Mouse (Mus musculus) neural tube, embryonic 12.5 days (tissue): ENCODE measurements around the gene Smg1. TPM values are rescaled to one million over a fixed set of nuclear protein-coding genes. Genes with fewer than 3 reads are reported as not detected.

Experiments used
- ATAC-seq: fragments of 200-750 bp; cut with Nextera tagmentation; 2 replicates; pipeline ENCODE4 v1.8.0; 2017; ENCODE audit warnings: low read depth, mild to moderate bottlenecking, moderate TSS enrichment, moderate library complexity; ENCODE audit not compliant: low FRiP score
- H3K27ac ChIP-seq: fragments of 300-500 bp; sonication (generic); 2 replicates; pipeline ENCODE4 v1.5.1; 2016
- H3K27me3 ChIP-seq: fragments of 300-500 bp; sonication (generic); replicated peaks from 2 replicates; pipeline ENCODE4 v1.6.1; 2016; ENCODE audit warnings: mild to moderate bottlenecking
- H3K36me3 ChIP-seq: fragments of 300-500 bp; sonication (generic); 2 replicates; pipeline ENCODE4 v1.6.1; 2016; ENCODE audit warnings: mild to moderate bottlenecking
- H3K4me1 ChIP-seq: fragments of 300-500 bp; sonication (generic); 2 replicates; pipeline ENCODE4 v1.6.1; 2016
- H3K4me2 ChIP-seq: fragments of 300-500 bp; sonication (generic); replicated peaks from 2 replicates; pipeline ENCODE4 v1.6.1; 2016; ENCODE audit warnings: mild to moderate bottlenecking
- H3K4me3 ChIP-seq: fragments of 300-500 bp; sonication (generic); 2 replicates; pipeline ENCODE4 v1.5.1; 2016
- H3K9ac ChIP-seq: fragments of 300-500 bp; sonication (generic); 2 replicates; pipeline ENCODE4 v1.6.1; 2016; ENCODE audit warnings: mild to moderate bottlenecking
- H3K9me3 ChIP-seq: fragments of 300-500 bp; sonication (generic); 2 replicates; pipeline ENCODE4 v1.6.1; 2016; ENCODE audit warnings: mild to moderate bottlenecking
- WGBS: fragments of 180-500 bp; shearing (Covaris S2); methylation state at CpG from one replicate; pipeline ENCODE4 v1.1.7; 2016; 5-methylcytosine and 5-hydroxymethylcytosine counted together
- polyA plus RNA-seq: library from polyadenylated mRNA; unstranded; fragments of >200 nt; fragmentation: Nextera tagmentation; extraction: Ambion mirVana; gene quantifications from 2 replicates; pipeline ENCODE4 v1.2.1, GENCODE M21; 2016

Smg1 gene
- polyA plus RNA-seq, 1 experiment from 2014 or later = 18.8 TPM

- ATAC-seq = no peak
- no peaks in the 10 kb centered on the region for H3K9me3 ChIP-seq
- H3K27ac ChIP-seq = no peak overlapping the region
- H3K4me3 ChIP-seq = no peak overlapping the region
- no peaks in the 10 kb centered on the region for H3K4me1 ChIP-seq
- no peak overlapping the region for H3K9ac ChIP-seq
- WGBS = 90% methylated on average over 7 of the region's 7 CpGs
- H3K36me3 ChIP-seq = no peaks in the 10 kb centered on the region
- H3K27me3 ChIP-seq = no peaks in the 10 kb centered on the region
- H3K4me2 ChIP-seq = no peak overlapping the region
Measured at GRCm38 (mm10) chr7:118259676-118260305, 16.3 kb upstream of the Smg1 start.

- ATAC-seq = no peak
- Histone ChIP-seq H3K4me2 (no peak overlapping the region), H3K4me1 (peaks cover 7% of the 10 kb centered on the region; the same call in 1 of the 2 replicates), H3K27me3 (no peaks in the 10 kb centered on the region), H3K4me3 (no peak overlapping the region), H3K9ac (no peak overlapping the region), H3K27ac (no peak overlapping the region), H3K9me3 (no peaks in the 10 kb centered on the region), H3K36me3 (no peaks in the 10 kb centered on the region)
Measured at GRCm38 (mm10) chr7:118258451-118258850, 15.0 kb upstream of the Smg1 start.

GRCm38 (mm10) chr7:118256740-118257139 lies 13.3 kb upstream of the Smg1 start:
- H3K9me3 ChIP-seq = no peaks in the 10 kb centered on the region
- H3K27me3 ChIP-seq = no peaks in the 10 kb centered on the region
- H3K36me3 ChIP-seq = no peaks in the 10 kb centered on the region
- no peak overlapping the region for H3K4me2 ChIP-seq
- peaks cover 7% of the 10 kb centered on the region; the same call in 1 of the 2 replicates for H3K4me1 ChIP-seq
- H3K9ac ChIP-seq = no peak overlapping the region
- no peak overlapping the region for H3K4me3 ChIP-seq
- ATAC-seq = no peak
- 86% methylated on average over 6 of the region's 6 CpGs for WGBS
- H3K27ac ChIP-seq = no peak overlapping the region

GRCm38 (mm10) chr7:118254460-118254859 lies 11.0 kb upstream of the Smg1 start:
- no peak overlapping the region for H3K4me2 ChIP-seq
- ATAC-seq = no peak
- H3K36me3 ChIP-seq = no peaks in the 10 kb centered on the region
- H3K4me1 ChIP-seq = peaks cover 7% of the 10 kb centered on the region; the same call in 1 of the 2 replicates
- H3K27ac ChIP-seq = no peak overlapping the region
- no peaks in the 10 kb centered on the region for H3K27me3 ChIP-seq
- no peak overlapping the region for H3K9ac ChIP-seq
- no peaks in the 10 kb centered on the region for H3K9me3 ChIP-seq
- H3K4me3 ChIP-seq = no peak overlapping the region
- 39% methylated on average over 8 of the region's 8 CpGs for WGBS

- Histone ChIP-seq H3K4me3 (no peak overlapping the region), H3K9ac (no peak overlapping the region), H3K27me3 (no peaks in the 10 kb centered on the region), H3K4me1 (peaks cover 7% of the 10 kb centered on the region; the same call in 1 of the 2 replicates), H3K27ac (no peak overlapping the region), H3K9me3 (no peaks in the 10 kb centered on the region), H3K36me3 (no peaks in the 10 kb centered on the region), H3K4me2 (no peak overlapping the region)
- 55% methylated on average over 4 of the region's 4 CpGs for WGBS
- no peak for ATAC-seq
Measured at GRCm38 (mm10) chr7:118254015-118254414, 10.5 kb upstream of the Smg1 start.

GRCm38 (mm10) chr7:118252979-118253378 lies 9.5 kb upstream of the Smg1 start:
- Histone ChIP-seq H3K4me3 (no peak overlapping the region), H3K9me3 (no peaks in the 10 kb centered on the region), H3K9ac (no peak overlapping the region), H3K4me1 (peaks cover 7% of the 10 kb centered on the region; the same call in 1 of the 2 replicates), H3K4me2 (no peak overlapping the region), H3K36me3 (no peaks in the 10 kb centered on the region), H3K27ac (no peak overlapping the region), H3K27me3 (no peaks in the 10 kb centered on the region)
- WGBS = 74% methylated on average over 3 of the region's 3 CpGs
- ATAC-seq = no peak

- H3K9ac ChIP-seq = no peak overlapping the region
- H3K4me2 ChIP-seq = no peak overlapping the region
- H3K4me1 ChIP-seq = peaks cover 7% of the 10 kb centered on the region; the same call in 1 of the 2 replicates
- H3K9me3 ChIP-seq = no peaks in the 10 kb centered on the region
- H3K4me3 ChIP-seq = no peak overlapping the region
- no peak overlapping the region for H3K27ac ChIP-seq
- ATAC-seq = no peak
- H3K36me3 ChIP-seq = no peaks in the 10 kb centered on the region
- 28% methylated on average over 4 of the region's 4 CpGs for WGBS
- H3K27me3 ChIP-seq = no peaks in the 10 kb centered on the region
Measured at GRCm38 (mm10) chr7:118252349-118252748, 8.9 kb upstream of the Smg1 start.

- H3K27me3 ChIP-seq = no peaks in the 10 kb centered on the region
- no peak for ATAC-seq
- peaks cover 7% of the 10 kb centered on the region; the same call in 1 of the 2 replicates for H3K4me1 ChIP-seq
- H3K36me3 ChIP-seq = no peaks in the 10 kb centered on the region
- no peak overlapping the region for H3K4me3 ChIP-seq
- H3K27ac ChIP-seq = no peak overlapping the region
- WGBS = 94% methylated on average over 2 of the region's 2 CpGs
- H3K9me3 ChIP-seq = no peaks in the 10 kb centered on the region
- no peak overlapping the region for H3K4me2 ChIP-seq
- H3K9ac ChIP-seq = no peak overlapping the region
Measured at GRCm38 (mm10) chr7:118251392-118252170, 8.1 kb upstream of the Smg1 start.

- no peaks in the 10 kb centered on the region for H3K36me3 ChIP-seq
- no peaks in the 10 kb centered on the region for H3K9me3 ChIP-seq
- no peaks in the 10 kb centered on the region for H3K27me3 ChIP-seq
- no peak for ATAC-seq
- no peak overlapping the region for H3K9ac ChIP-seq
- H3K4me2 ChIP-seq = no peak overlapping the region
- H3K4me1 ChIP-seq = peaks cover 7% of the 10 kb centered on the region; the same call in 1 of the 2 replicates
- H3K4me3 ChIP-seq = no peak overlapping the region
- no peak overlapping the region for H3K27ac ChIP-seq
- WGBS = 78% methylated on average over 4 of the region's 4 CpGs
Measured at GRCm38 (mm10) chr7:118250482-118251160, 7.2 kb upstream of the Smg1 start.

GRCm38 (mm10) chr7:118249563-118249962 lies 6.1 kb upstream of the Smg1 start:
- H3K9me3 ChIP-seq = no peaks in the 10 kb centered on the region
- no peak overlapping the region for H3K4me3 ChIP-seq
- 86% methylated on average over 2 of the region's 2 CpGs for WGBS
- H3K27me3 ChIP-seq = no peaks in the 10 kb centered on the region
- H3K4me1 ChIP-seq = peaks cover 6% of the 10 kb centered on the region; the same call in 1 of the 2 replicates
- no peak overlapping the region for H3K27ac ChIP-seq
- H3K9ac ChIP-seq = no peak overlapping the region
- no peak overlapping the region for H3K4me2 ChIP-seq
- no peaks in the 10 kb centered on the region for H3K36me3 ChIP-seq
- ATAC-seq = no peak

- WGBS = 88% methylated on average over 8 of the region's 8 CpGs
- H3K36me3 ChIP-seq = no peaks in the 10 kb centered on the region
Measured at GRCm38 (mm10) chr7:118248069-118248468, 4.6 kb upstream of the Smg1 start.

GRCm38 (mm10) chr7:118245260-118245659 lies 1.8 kb upstream of the Smg1 start:
- 98% methylated on average over 3 of the region's 3 CpGs for WGBS
- H3K4me2 ChIP-seq = no peak overlapping the region
- H3K27ac ChIP-seq = no peak overlapping the region
- H3K4me1 ChIP-seq = peaks cover 14% of the 10 kb centered on the region
- ATAC-seq = no peak
- no peak overlapping the region for H3K4me3 ChIP-seq
- H3K9ac ChIP-seq = no peak overlapping the region
- no peaks in the 10 kb centered on the region for H3K36me3 ChIP-seq
- H3K9me3 ChIP-seq = no peaks in the 10 kb centered on the region
- H3K27me3 ChIP-seq = no peaks in the 10 kb centered on the region

More at GRCm38 (mm10) chr7:118248069-118248468, 4.6 kb upstream of the Smg1 start:
- ATAC-seq = no peak
- Histone ChIP-seq H3K9me3 (no peaks in the 10 kb centered on the region), H3K4me3 (no peak overlapping the region), H3K4me1 (no peaks in the 10 kb centered on the region), H3K27ac (no peak overlapping the region), H3K27me3 (no peaks in the 10 kb centered on the region), H3K4me2 (no peak overlapping the region), H3K9ac (no peak overlapping the region)
